Mouse (Mus musculus) spleen, adult 2 months (tissue): ENCODE data around the gene Slc35a1.

Experiments
- CTCF ChIP-seq: fragments of 200-500 bp; IDR thresholded peaks from 2 replicates; pipeline ENCODE4 v1.5.1; 2011; ENCODE audit warnings: mild to moderate bottlenecking, inconsistent platforms; ENCODE audit not compliant: insufficient read depth, insufficient read length, insufficient replicate concordance; ENCODE audit errors: extremely low read depth
- POLR2A ChIP-seq: fragments of 200-500 bp; IDR thresholded peaks from 2 replicates; pipeline ENCODE4 v1.6.1; 2011; ENCODE audit warnings: low read depth, low read length, inconsistent platforms

- TF ChIP-seq POLR2A = no peak
- TF ChIP-seq CTCF = no peak
These were observed 32.2 kb upstream of the Slc35a1 start for GRCm38 (mm10) chr4:34719421-34719820.
